Mouse (Mus musculus) intestine, embryonic 16.5 days (tissue): Measurements from ENCODE around the gene Nfe2l2. TPM values are rescaled to one million over a fixed set of nuclear protein-coding genes. Genes with fewer than 3 reads are reported as not detected.
A peak's percentile ranks its signal among the peaks of the same experiment; 100 is the strongest.

Source experiments
- ATAC-seq: fragments of 200-750 bp; cut with Nextera tagmentation; 2 replicates; pipeline ENCODE4 v1.8.0; 2017; ENCODE audit warnings: moderate TSS enrichment, moderate library complexity
- H3K27ac ChIP-seq: fragments of 300-500 bp; sonication (generic); 2 replicates; pipeline ENCODE4 v1.5.1; 2014; ENCODE audit warnings: mild to moderate bottlenecking, low read length
- H3K27me3 ChIP-seq: fragments of 300-500 bp; sonication (generic); replicated peaks from 2 replicates; pipeline ENCODE4 v1.6.1; 2014; ENCODE audit warnings: low read length, control low read depth, mixed read lengths; ENCODE audit not compliant: control insufficient read depth, insufficient read depth
- H3K36me3 ChIP-seq: fragments of 300-500 bp; sonication (generic); 2 replicates; pipeline ENCODE4 v1.6.1; 2014; ENCODE audit warnings: low read length, control low read depth; ENCODE audit not compliant: control insufficient read depth, insufficient read depth
- H3K4me1 ChIP-seq: fragments of 300-500 bp; sonication (generic); 2 replicates; pipeline ENCODE4 v1.6.1; 2014; ENCODE audit warnings: low read length, control low read depth, mixed read lengths; ENCODE audit not compliant: control insufficient read depth, insufficient read depth
- H3K4me2 ChIP-seq: fragments of 300-500 bp; sonication (generic); 2 replicates; pipeline ENCODE4 v1.6.1; 2014; ENCODE audit warnings: low read depth, low read length, control low read depth
- H3K4me3 ChIP-seq: fragments of 300-500 bp; sonication (generic); 2 replicates; pipeline ENCODE4 v1.5.1; 2014; ENCODE audit warnings: mild to moderate bottlenecking, low read length
- H3K9ac ChIP-seq: fragments of 300-500 bp; sonication (generic); 2 replicates; pipeline ENCODE4 v1.6.1; 2014; ENCODE audit warnings: low read depth, low read length
- H3K9me3 ChIP-seq: fragments of 300-500 bp; sonication (generic); 2 replicates; pipeline ENCODE4 v1.6.1; 2016; ENCODE audit warnings: low read length, control low read depth; ENCODE audit not compliant: control insufficient read depth
- WGBS: fragments of 180-500 bp; shearing (Covaris S2); extraction: QIAGEN DNeasy Blood & Tissue Kit; methylation state at CpG from one replicate; pipeline ENCODE4 v1.1.7; 2014; 5-methylcytosine and 5-hydroxymethylcytosine counted together
- polyA plus RNA-seq: library from polyadenylated mRNA; unstranded; fragments of >200 nt; fragmentation: Nextera tagmentation; extraction: Ambion mirVana; gene quantifications from 2 replicates; pipeline ENCODE4 v1.2.1, GENCODE M21; 2015

Nfe2l2 gene
- polyA plus RNA-seq, 1 experiment from 2014 or later = 112 TPM

GRCm38 (mm10) chr2:75692369-75692768 lies 12.1 kb downstream of the Nfe2l2 start:
- Histone ChIP-seq H3K9me3 (no peaks in the 10 kb centered on the region), H3K4me2 (no peak overlapping the region), H3K4me3 (no peak overlapping the region), H3K36me3 (no peaks in the 10 kb centered on the region), H3K9ac (no peak overlapping the region), H3K27ac (no peak overlapping the region), H3K4me1 (peaks cover 19% of the 10 kb centered on the region), H3K27me3 (no peaks in the 10 kb centered on the region)
- ATAC-seq = no peak
- 89% methylated on average over 6 of the region's 6 CpGs for WGBS

GRCm38 (mm10) chr2:75691316-75691715 lies 13.1 kb downstream of the Nfe2l2 start:
- no peak overlapping the region for H3K9ac ChIP-seq
- no peak overlapping the region for H3K27ac ChIP-seq
- H3K27me3 ChIP-seq = no peaks in the 10 kb centered on the region
- 81% methylated on average over 8 of the region's 8 CpGs for WGBS
- no peak overlapping the region for H3K4me2 ChIP-seq
- H3K36me3 ChIP-seq = no peaks in the 10 kb centered on the region
- peaks cover 10% of the 10 kb centered on the region for H3K4me1 ChIP-seq
- no peak for ATAC-seq
- no peaks in the 10 kb centered on the region for H3K9me3 ChIP-seq
- no peak overlapping the region for H3K4me3 ChIP-seq

GRCm38 (mm10) chr2:75690656-75691055 lies 13.8 kb downstream of the Nfe2l2 start:
- 92% methylated on average over 4 of the region's 4 CpGs for WGBS
- no peak for ATAC-seq
- no peak overlapping the region for H3K4me3 ChIP-seq

GRCm38 (mm10) chr2:75689482-75690158 lies 14.8 kb downstream of the Nfe2l2 start:
- no peak for ATAC-seq
- 88% methylated on average over 10 of the region's 10 CpGs for WGBS
- no peak overlapping the region for H3K4me2 ChIP-seq

More at GRCm38 (mm10) chr2:75690656-75691055, 13.8 kb downstream of the Nfe2l2 start:
- H3K27me3 ChIP-seq = no peaks in the 10 kb centered on the region
- peaks cover 10% of the 10 kb centered on the region for H3K4me1 ChIP-seq
- H3K9ac ChIP-seq = no peak overlapping the region
- no peak overlapping the region for H3K4me2 ChIP-seq
- H3K9me3 ChIP-seq = no peaks in the 10 kb centered on the region
- no peaks in the 10 kb centered on the region for H3K36me3 ChIP-seq
- H3K27ac ChIP-seq = no peak overlapping the region

GRCm38 (mm10) chr2:75688901-75689300 lies 15.5 kb downstream of the Nfe2l2 start:
- no peak overlapping the region for H3K4me2 ChIP-seq
- no peak overlapping the region for H3K27ac ChIP-seq
- H3K9me3 ChIP-seq = no peaks in the 10 kb centered on the region
- peaks cover 13% of the 10 kb centered on the region for H3K4me1 ChIP-seq
- ATAC-seq = no peak
- 75% methylated on average over 1 of the region's 1 CpGs for WGBS
- H3K27me3 ChIP-seq = no peaks in the 10 kb centered on the region
- H3K4me3 ChIP-seq = no peak overlapping the region
- no peaks in the 10 kb centered on the region for H3K36me3 ChIP-seq
- H3K9ac ChIP-seq = no peak overlapping the region

More at GRCm38 (mm10) chr2:75689482-75690158, 14.8 kb downstream of the Nfe2l2 start:
- Histone ChIP-seq H3K4me1 (peaks cover 10% of the 10 kb centered on the region), H3K4me3 (no peak overlapping the region), H3K36me3 (no peaks in the 10 kb centered on the region), H3K9ac (no peak overlapping the region), H3K27ac (no peak overlapping the region), H3K9me3 (no peaks in the 10 kb centered on the region), H3K27me3 (no peaks in the 10 kb centered on the region)

- Histone ChIP-seq H3K27ac (no peak overlapping the region), H3K9me3 (no peaks in the 10 kb centered on the region), H3K36me3 (no peaks in the 10 kb centered on the region), H3K4me1 (peaks cover 15% of the 10 kb centered on the region; the same call in 1 of the 2 replicates), H3K4me3 (no peak overlapping the region), H3K9ac (no peak overlapping the region), H3K27me3 (no peaks in the 10 kb centered on the region), H3K4me2 (no peak overlapping the region)
- 78% methylated on average over 10 of the region's 10 CpGs for WGBS
- peak; percentile 37; the same call in 1 of the 2 replicates for ATAC-seq
Observed at GRCm38 (mm10) chr2:75687040-75687749, 17.2 kb downstream of the Nfe2l2 start.

GRCm38 (mm10) chr2:75685458-75685861 lies 19.0 kb downstream of the Nfe2l2 start:
- Histone ChIP-seq H3K9ac (no peak overlapping the region), H3K27ac (0 out of 2 replicates have a peak overlapping the region, but pooled peaks have one; percentile 44), H3K27me3 (no peaks in the 10 kb centered on the region), H3K4me1 (peaks cover 18% of the 10 kb centered on the region; the same call in 1 of the 2 replicates), H3K9me3 (no peaks in the 10 kb centered on the region), H3K4me3 (no peak overlapping the region), H3K4me2 (no peak overlapping the region), H3K36me3 (no peaks in the 10 kb centered on the region)
- 59% methylated on average over 6 of the region's 6 CpGs for WGBS
- ATAC-seq = 0 out of 2 replicates have a peak, but pooled peaks have one; percentile 8

- H3K27ac ChIP-seq = no peak overlapping the region
- peaks cover 18% of the 10 kb centered on the region; the same call in 1 of the 2 replicates for H3K4me1 ChIP-seq
- H3K27me3 ChIP-seq = no peaks in the 10 kb centered on the region
- ATAC-seq = no peak
- no peak overlapping the region for H3K4me3 ChIP-seq
- 78% methylated on average over 3 of the region's 3 CpGs for WGBS
- H3K4me2 ChIP-seq = no peak overlapping the region
- H3K36me3 ChIP-seq = no peaks in the 10 kb centered on the region
- H3K9ac ChIP-seq = no peak overlapping the region
- H3K9me3 ChIP-seq = no peaks in the 10 kb centered on the region
Observed at GRCm38 (mm10) chr2:75684526-75684925, 19.9 kb downstream of the Nfe2l2 start.

GRCm38 (mm10) chr2:75682978-75683709 lies 21.3 kb downstream of the Nfe2l2 start:
- 56% methylated on average over 15 of the region's 15 CpGs for WGBS
- 0 out of 2 replicates have a peak, but pooled peaks have one; percentile 34 for ATAC-seq
- H3K27me3 ChIP-seq = no peaks in the 10 kb centered on the region
- H3K36me3 ChIP-seq = peaks cover 9% of the 10 kb centered on the region
- peak overlapping the region; percentile 14 for H3K27ac ChIP-seq
- H3K4me1 ChIP-seq = peaks cover 18% of the 10 kb centered on the region; the same call in 1 of the 2 replicates
- H3K9ac ChIP-seq = no peak overlapping the region
- H3K4me2 ChIP-seq = no peak overlapping the region
- no peaks in the 10 kb centered on the region for H3K9me3 ChIP-seq
- no peak overlapping the region for H3K4me3 ChIP-seq
